Mouse (Mus musculus) stomach, embryonic 16.5 days (tissue): Measurements from ENCODE around the gene Gm9903. TPM values are rescaled to one million over a fixed set of nuclear protein-coding genes. Genes with fewer than 3 reads are reported as not detected.

Experiments
- ATAC-seq: fragments of 200-750 bp; cut with Nextera tagmentation; 2 replicates; pipeline ENCODE4 v1.8.0; 2017; ENCODE audit warnings: moderate number of reproducible peaks, moderate TSS enrichment; ENCODE audit not compliant: insufficient read depth, low FRiP score
- H3K27ac ChIP-seq: fragments of 300-500 bp; sonication (generic); 2 replicates; pipeline ENCODE4 v1.5.1; 2014; ENCODE audit warnings: low read length
- H3K27me3 ChIP-seq: fragments of 300-500 bp; sonication (generic); 2 replicates; pipeline ENCODE4 v1.6.1; 2014; ENCODE audit warnings: low read length, control low read depth, mixed read lengths; ENCODE audit not compliant: control insufficient read depth, insufficient read depth
- H3K36me3 ChIP-seq: fragments of 300-500 bp; sonication (generic); 2 replicates; pipeline ENCODE4 v1.6.1; 2014; ENCODE audit warnings: low read length; ENCODE audit not compliant: control insufficient read depth, insufficient read depth
- H3K4me1 ChIP-seq: fragments of 300-500 bp; sonication (generic); 2 replicates; pipeline ENCODE4 v1.6.1; 2014; ENCODE audit warnings: low read length, control low read depth, mixed read lengths; ENCODE audit not compliant: control insufficient read depth, insufficient read depth
- H3K4me2 ChIP-seq: fragments of 300-500 bp; sonication (generic); 2 replicates; pipeline ENCODE4 v1.6.1; 2014; ENCODE audit warnings: low read depth, low read length, mixed read lengths
- H3K4me3 ChIP-seq: fragments of 300-500 bp; sonication (generic); replicated peaks from 2 replicates; pipeline ENCODE4 v1.5.1; 2014; ENCODE audit warnings: mild to moderate bottlenecking, low read length
- H3K9ac ChIP-seq: fragments of 300-500 bp; sonication (generic); 2 replicates; pipeline ENCODE4 v1.6.1; 2014; ENCODE audit warnings: low read length
- H3K9me3 ChIP-seq: fragments of 300-500 bp; sonication (generic); replicated peaks from 2 replicates; pipeline ENCODE4 v1.6.1; 2016; ENCODE audit warnings: low read length, control low read depth; ENCODE audit not compliant: control insufficient read depth
- WGBS: fragments of 180-500 bp; shearing (Covaris S2); extraction: QIAGEN DNeasy Blood & Tissue Kit; methylation state at CpG from one replicate; pipeline ENCODE4 v1.1.7; 2014; 5-methylcytosine and 5-hydroxymethylcytosine counted together
- polyA plus RNA-seq: library from polyadenylated mRNA; unstranded; fragments of >200 nt; fragmentation: Nextera tagmentation; extraction: Ambion mirVana; gene quantifications from 2 replicates; pipeline ENCODE4 v1.2.1, GENCODE M21; 2015

Gene Gm9903
- polyA plus RNA-seq, 1 experiment from 2014 or later = 0.27 TPM

DNA sequence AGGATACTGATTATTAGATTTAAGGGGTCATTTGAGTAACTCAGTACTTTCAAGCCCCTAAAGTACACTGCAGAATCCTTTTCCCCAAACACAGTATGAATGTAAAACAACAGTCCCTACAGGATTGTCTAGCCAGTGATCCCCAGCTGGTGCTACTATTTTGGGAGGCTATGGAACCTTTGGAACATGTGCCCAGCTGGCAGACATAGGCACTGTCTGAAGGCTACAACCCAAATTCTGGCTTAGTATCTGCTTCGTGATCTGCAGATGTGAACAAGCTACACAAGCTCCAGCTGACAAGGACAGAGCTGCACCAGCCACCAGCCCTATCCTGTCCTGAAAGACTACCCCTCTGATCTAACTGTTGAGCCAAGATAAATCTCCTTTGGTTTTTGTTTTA is 2.8 kb downstream of the Gm9903 start:
- Histone ChIP-seq H3K9me3 (no peaks in the 10 kb centered on the region), H3K4me1 (peaks cover 18% of the 10 kb centered on the region), H3K36me3 (peaks cover 3% of the 10 kb centered on the region; the same call in 1 of the 2 replicates), H3K4me3 (no peak overlapping the region), H3K4me2 (no peak overlapping the region), H3K9ac (no peak overlapping the region), H3K27me3 (no peaks in the 10 kb centered on the region), H3K27ac (no peak overlapping the region)
- WGBS = 74% methylated on average over 1 of the region's 1 CpGs
- no peak for ATAC-seq

DNA sequence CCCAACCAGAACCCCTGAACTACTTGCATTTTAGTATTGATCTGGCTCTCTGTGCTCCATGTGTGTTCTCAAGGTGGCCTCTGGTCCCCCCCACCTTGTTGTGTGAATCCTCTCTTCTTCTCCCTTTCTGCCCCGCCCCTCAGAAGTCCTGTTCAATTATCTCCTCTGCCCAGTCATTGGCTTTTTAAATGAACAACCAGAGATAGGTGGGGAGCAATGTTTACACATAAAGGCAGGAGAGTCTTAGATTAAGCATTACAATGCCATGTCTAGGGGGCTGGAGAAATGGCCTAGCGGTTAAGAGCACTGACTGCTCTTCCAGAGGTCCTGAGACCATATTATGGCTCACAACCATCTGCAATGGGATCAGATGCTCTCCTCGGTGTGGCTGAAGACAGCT is 5.6 kb downstream of the Gm9903 start:
- no peak for ATAC-seq
- Histone ChIP-seq H3K27me3 (no peaks in the 10 kb centered on the region), H3K36me3 (peaks cover 11% of the 10 kb centered on the region; the same call in 1 of the 2 replicates), H3K9me3 (no peaks in the 10 kb centered on the region), H3K4me1 (peaks cover 4% of the 10 kb centered on the region; the same call in 1 of the 2 replicates), H3K9ac (no peak overlapping the region), H3K27ac (no peak overlapping the region), H3K4me3 (no peak overlapping the region), H3K4me2 (no peak overlapping the region)
- WGBS = 82% methylated on average over 3 of the region's 3 CpGs

DNA sequence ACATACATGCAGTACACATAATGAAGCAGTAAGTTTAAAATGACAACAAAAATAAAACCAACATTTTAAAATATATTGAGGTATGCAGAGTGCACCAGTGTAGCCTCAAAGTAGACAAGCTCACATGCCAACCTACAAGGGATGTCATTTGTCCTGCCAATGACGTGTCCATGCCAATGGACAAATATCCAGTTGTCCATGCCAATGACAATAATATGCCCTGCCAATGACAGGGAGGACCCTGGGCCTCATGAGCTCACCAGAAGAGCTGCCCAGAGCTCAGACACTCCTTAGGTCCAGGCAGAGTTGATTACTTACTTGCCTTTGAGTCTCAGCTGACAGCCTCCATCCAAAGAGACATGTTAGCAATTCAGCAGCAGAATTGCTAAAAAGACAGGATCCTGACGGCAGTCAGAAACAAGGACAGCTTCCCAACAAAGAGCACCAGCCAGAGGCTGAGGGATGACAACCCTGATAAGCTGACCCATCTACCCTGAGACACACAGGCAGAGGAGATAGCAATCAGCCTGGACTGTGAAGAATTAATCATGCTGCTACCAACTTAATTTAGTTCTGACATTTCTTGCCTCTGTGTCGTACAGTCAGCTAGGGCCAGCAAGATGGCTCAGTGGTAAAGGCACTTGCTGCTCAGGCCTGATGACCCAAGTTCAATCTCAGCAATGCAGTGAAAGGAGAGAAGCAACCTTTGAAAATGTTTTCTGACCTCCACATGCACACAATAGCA is 8.1 kb downstream of the Gm9903 start:
- no peaks in the 10 kb centered on the region for H3K9me3 ChIP-seq
- H3K4me1 ChIP-seq = no peaks in the 10 kb centered on the region
- H3K4me3 ChIP-seq = no peak overlapping the region
- 78% methylated on average over 3 of the region's 3 CpGs for WGBS
- H3K36me3 ChIP-seq = peaks cover 11% of the 10 kb centered on the region; the same call in 1 of the 2 replicates
- no peak overlapping the region for H3K27ac ChIP-seq
- no peak for ATAC-seq
- no peaks in the 10 kb centered on the region for H3K27me3 ChIP-seq
- H3K4me2 ChIP-seq = no peak overlapping the region
- H3K9ac ChIP-seq = no peak overlapping the region

DNA sequence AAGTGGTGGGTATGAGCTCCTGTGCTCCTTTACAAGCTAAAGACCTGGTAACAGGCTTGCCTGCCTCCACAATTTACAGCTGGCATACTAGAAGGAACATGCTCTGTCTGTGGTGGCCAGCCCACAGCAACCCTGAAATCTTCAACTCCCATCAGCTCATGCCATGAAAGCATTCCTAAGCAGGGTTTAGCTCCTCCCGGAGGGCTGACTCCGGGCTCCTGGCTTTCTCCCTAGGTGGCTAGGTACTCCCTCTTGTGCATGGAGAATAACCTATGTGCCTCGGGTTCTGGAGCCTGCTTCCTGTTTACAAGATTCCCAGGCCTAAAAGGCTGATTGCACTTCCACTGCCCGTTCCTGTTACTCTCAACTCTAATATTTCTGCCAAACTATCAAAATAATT is 9.1 kb downstream of the Gm9903 start:
- Histone ChIP-seq H3K4me1 (no peaks in the 10 kb centered on the region), H3K9me3 (no peaks in the 10 kb centered on the region), H3K27ac (no peak overlapping the region), H3K9ac (0 out of 2 replicates have a peak overlapping the region, but pooled peaks have one; percentile 1), H3K36me3 (peaks cover 20% of the 10 kb centered on the region), H3K4me2 (no peak overlapping the region), H3K4me3 (no peak overlapping the region), H3K27me3 (no peaks in the 10 kb centered on the region)
- WGBS = 49% methylated on average over 4 of the region's 4 CpGs
- no peak for ATAC-seq

DNA sequence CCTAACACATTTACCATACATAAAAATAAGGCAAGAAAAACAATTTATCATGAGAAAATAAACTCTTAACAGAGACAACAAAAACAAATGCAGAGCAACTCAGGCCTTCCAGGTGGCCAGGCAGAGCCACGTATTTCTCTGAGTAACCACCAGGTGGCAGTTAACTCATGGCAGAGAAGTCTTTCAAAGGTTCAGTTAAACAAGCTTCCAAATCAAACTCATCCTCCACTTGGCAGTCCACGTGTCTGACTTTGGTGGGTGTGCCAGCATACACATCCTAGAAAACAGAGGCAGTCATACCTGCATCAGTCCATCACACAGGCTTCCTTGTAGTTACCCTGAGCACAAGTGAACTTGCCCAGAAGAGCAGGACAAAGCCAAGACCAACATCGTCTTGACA is 10.9 kb downstream of the Gm9903 start:
- H3K4me2 ChIP-seq = no peak overlapping the region
- H3K4me3 ChIP-seq = no peak overlapping the region
- no peaks in the 10 kb centered on the region for H3K4me1 ChIP-seq
- no peak for ATAC-seq
- peaks cover 28% of the 10 kb centered on the region for H3K36me3 ChIP-seq
- 28% methylated on average over 3 of the region's 3 CpGs for WGBS
- no peaks in the 10 kb centered on the region for H3K27me3 ChIP-seq
- no peaks in the 10 kb centered on the region for H3K9me3 ChIP-seq
- H3K9ac ChIP-seq = no peak overlapping the region
- H3K27ac ChIP-seq = no peak overlapping the region

DNA sequence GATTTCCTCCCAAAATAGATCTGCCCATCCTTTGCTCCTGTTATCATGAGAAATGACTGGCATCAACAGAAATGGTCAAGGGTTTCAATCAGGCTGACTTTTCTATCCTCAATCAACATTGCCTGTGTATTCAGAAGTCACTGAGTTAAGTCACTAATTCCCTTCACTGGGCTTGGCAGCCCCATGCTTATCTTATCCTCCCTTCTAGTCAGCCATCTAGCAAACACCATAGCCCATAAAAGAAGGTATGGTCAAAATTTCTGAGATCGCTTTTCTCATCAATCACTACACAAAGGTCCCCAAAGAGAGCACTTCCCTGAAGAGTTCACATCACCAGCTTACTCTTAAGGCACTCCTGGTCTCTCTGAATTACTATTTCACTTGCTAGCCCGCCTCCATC is 21.3 kb downstream of the Gm9903 start:
- peak overlapping the region; percentile 97 for H3K27ac ChIP-seq
- H3K27me3 ChIP-seq = no peaks in the 10 kb centered on the region
- H3K4me3 ChIP-seq = peak overlapping the region; percentile 87
- WGBS = 10% methylated on average over 2 of the region's 2 CpGs
- ATAC-seq = no peak
- peaks cover 24% of the 10 kb centered on the region for H3K4me1 ChIP-seq
- no peaks in the 10 kb centered on the region for H3K9me3 ChIP-seq
- peak overlapping the region; percentile 89 for H3K4me2 ChIP-seq
- peaks cover 16% of the 10 kb centered on the region for H3K36me3 ChIP-seq
- H3K9ac ChIP-seq = peak overlapping the region; percentile 90

DNA sequence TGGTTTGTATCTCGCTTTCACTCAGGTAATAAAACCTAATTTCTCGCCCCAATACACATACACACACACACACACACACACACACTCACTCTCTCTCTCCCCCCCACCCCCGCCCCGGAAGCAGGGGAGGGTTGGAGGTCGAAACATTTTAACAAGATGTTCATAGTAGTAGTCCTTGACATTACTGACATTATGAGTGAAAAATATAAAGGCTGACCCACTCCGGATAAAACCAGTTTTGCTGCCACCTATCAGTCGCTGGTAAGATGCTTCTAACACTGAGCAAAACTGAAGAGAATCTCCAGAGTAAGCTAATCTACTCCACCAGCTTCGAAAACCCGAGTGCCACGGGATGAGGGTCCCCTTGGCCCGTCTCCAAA is 21.8 kb downstream of the Gm9903 start:
- peak overlapping the region; percentile 89 for H3K4me2 ChIP-seq
- WGBS = under 1% methylated on average over 11 of the region's 11 CpGs
- H3K9ac ChIP-seq = peak overlapping the region; percentile 90
- H3K27me3 ChIP-seq = no peaks in the 10 kb centered on the region
- H3K36me3 ChIP-seq = peaks cover 11% of the 10 kb centered on the region
- H3K9me3 ChIP-seq = no peaks in the 10 kb centered on the region
- no peak for ATAC-seq
- H3K4me3 ChIP-seq = peak overlapping the region; percentile 87
- H3K4me1 ChIP-seq = peaks cover 29% of the 10 kb centered on the region
- peak overlapping the region; percentile 97 for H3K27ac ChIP-seq

DNA sequence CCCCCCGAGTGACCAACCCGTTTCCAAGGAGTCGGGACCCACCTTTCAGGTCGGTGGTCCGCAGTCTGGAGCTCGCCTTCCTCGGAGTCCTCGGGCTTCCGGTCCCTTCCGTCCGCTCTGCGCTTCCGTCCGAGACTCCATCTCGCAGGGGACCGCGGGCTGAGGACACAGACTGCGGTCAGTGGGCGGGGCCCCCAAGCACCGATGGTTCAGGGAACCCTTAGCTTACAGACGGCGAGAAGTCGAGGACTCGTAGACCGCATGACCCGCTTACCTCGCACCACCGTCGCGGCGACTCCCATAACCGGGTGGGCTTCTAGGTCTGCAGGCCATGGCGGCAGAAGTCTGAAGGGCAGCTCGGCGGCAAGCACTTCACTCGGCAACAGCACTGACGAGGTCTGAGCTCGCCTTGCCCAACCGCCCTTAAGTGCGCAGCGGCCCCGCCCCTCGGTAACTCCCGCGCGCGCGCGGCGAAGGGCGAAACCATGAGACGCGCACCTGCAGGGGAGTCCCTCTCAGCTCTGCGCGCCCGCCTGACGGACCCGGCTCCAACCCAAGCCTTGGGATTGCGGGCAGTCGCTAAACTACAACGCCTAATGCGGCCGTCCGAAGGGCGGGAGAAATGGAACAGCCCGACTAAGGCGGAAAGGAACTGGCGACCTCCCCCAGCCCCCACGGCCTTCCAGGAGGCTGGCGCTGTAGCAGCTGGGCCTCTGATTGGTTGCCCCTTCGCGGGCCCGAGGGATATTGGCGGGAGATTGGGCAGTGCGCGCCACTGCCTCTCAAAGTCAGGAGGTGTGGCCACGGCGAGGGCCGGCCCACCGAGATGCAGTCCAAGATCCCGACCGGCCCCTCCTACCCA is 22.4 kb downstream of the Gm9903 start, which contains the start of gene Slbp:
Gene Slbp (minus strand): TSS at position 654 of the 862 bp plus-strand sequence.
- peaks cover 8% of the 10 kb centered on the region for H3K36me3 ChIP-seq
- peak; percentile 96 for ATAC-seq
- WGBS = under 1% methylated on average over 82 of the region's 82 CpGs
- H3K27me3 ChIP-seq = no peaks in the 10 kb centered on the region
- H3K4me2 ChIP-seq = peak within 1 kb of the TSS; percentile 89
- no peaks in the 10 kb centered on the region for H3K9me3 ChIP-seq
- H3K4me1 ChIP-seq = peaks cover 35% of the 10 kb centered on the region
- peak within 1 kb of the TSS; percentile 87 for H3K4me3 ChIP-seq
- peak within 1 kb of the TSS; percentile 97 for H3K27ac ChIP-seq
- peak within 1 kb of the TSS; percentile 90 for H3K9ac ChIP-seq

DNA sequence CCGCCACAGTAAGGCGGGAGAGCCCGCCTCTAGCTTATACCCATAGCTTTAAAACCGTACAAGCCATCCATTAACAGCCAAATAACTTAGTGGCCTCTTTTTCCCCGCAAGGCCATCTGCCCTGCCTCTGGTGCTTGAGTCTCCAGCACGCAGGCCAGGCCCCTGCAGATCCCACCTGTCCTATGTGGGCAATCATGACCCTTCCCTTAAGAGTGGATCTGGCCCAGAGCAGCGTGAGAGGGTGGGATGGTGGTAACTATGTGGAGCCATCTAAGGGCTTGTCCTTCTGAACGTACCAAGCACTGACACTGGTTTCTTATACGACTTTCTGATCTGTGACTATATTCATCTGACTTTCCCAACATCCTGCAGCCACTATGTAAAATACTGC is 23.1 kb downstream of the Gm9903 start:
- Histone ChIP-seq H3K9me3 (no peaks in the 10 kb centered on the region), H3K9ac (peak overlapping the region; percentile 64), H3K4me3 (peak overlapping the region; percentile 87), H3K27ac (peak overlapping the region; percentile 79), H3K27me3 (no peaks in the 10 kb centered on the region), H3K36me3 (peaks cover 2% of the 10 kb centered on the region; the same call in 1 of the 2 replicates), H3K4me1 (peaks cover 35% of the 10 kb centered on the region), H3K4me2 (peak overlapping the region; percentile 89)
- peak; percentile 5; the same call in 1 of the 2 replicates for ATAC-seq
- 2% methylated on average over 9 of the region's 9 CpGs for WGBS
